Mouse (Mus musculus) kidney, adult 2 months (tissue): ENCODE measurements around the gene Pdhx.

Experiments
- CTCF ChIP-seq: fragments of 200-500 bp; conservative IDR thresholded peaks from 2 replicates; pipeline ENCODE4 v1.5.1; 2011; ENCODE audit warnings: low read depth, mild to moderate bottlenecking, control low read depth, low read length, moderate library complexity, mixed read lengths; ENCODE audit not compliant: insufficient read depth, insufficient read length
- POLR2A ChIP-seq: fragments of 200-500 bp; IDR thresholded peaks from one replicate; pipeline ENCODE4 v1.6.1; 2011; ENCODE audit warnings: low read depth, low read length, control low read depth

- TF ChIP-seq CTCF (no peak), POLR2A (no peak)
Measured at GRCm38 (mm10) chr2:103081117-103081516, 7.8 kb upstream of the Pdhx start.
